Mouse (Mus musculus) forebrain, embryonic 13.5 days (tissue): ENCODE measurements around the gene Trio. TPM values are rescaled to one million over a fixed set of nuclear protein-coding genes. Genes with fewer than 3 reads are reported as not detected.

Source experiments
- ATAC-seq: fragments of 200-750 bp; cut with Nextera tagmentation; 2 replicates; pipeline ENCODE4 v1.8.0; 2017
- H3K27ac ChIP-seq: fragments of 300-500 bp; sonication (generic); 2 replicates; pipeline ENCODE4 v1.5.1; 2015; ENCODE audit warnings: inconsistent platforms, mild to moderate bottlenecking, moderate library complexity
- H3K27me3 ChIP-seq: fragments of 300-500 bp; sonication (generic); 2 replicates; pipeline ENCODE4 v1.6.1; 2015; ENCODE audit warnings: mild to moderate bottlenecking, inconsistent platforms
- H3K36me3 ChIP-seq: fragments of 300-500 bp; sonication (generic); 2 replicates; pipeline ENCODE4 v1.6.1; 2015; ENCODE audit warnings: mild to moderate bottlenecking, inconsistent platforms; ENCODE audit not compliant: poor library complexity, severe bottlenecking
- H3K4me1 ChIP-seq: fragments of 300-500 bp; sonication (generic); 2 replicates; pipeline ENCODE4 v1.6.1; 2015; ENCODE audit warnings: inconsistent platforms
- H3K4me2 ChIP-seq: fragments of 300-500 bp; sonication (generic); 2 replicates; pipeline ENCODE4 v1.6.1; 2015; ENCODE audit warnings: inconsistent platforms, mild to moderate bottlenecking, moderate library complexity
- H3K4me3 ChIP-seq: fragments of 300-500 bp; sonication (generic); 2 replicates; pipeline ENCODE4 v1.5.1; 2015; ENCODE audit warnings: mild to moderate bottlenecking, inconsistent platforms
- H3K9ac ChIP-seq: fragments of 300-500 bp; sonication (generic); 2 replicates; pipeline ENCODE4 v1.6.1; 2015; ENCODE audit warnings: mild to moderate bottlenecking, inconsistent platforms
- H3K9me3 ChIP-seq: fragments of 300-500 bp; sonication (generic); replicated peaks from 2 replicates; pipeline ENCODE4 v1.6.1; 2016; ENCODE audit warnings: inconsistent platforms
- WGBS: fragments of 180-500 bp; shearing (Covaris S2); methylation state at CpG from one replicate; pipeline ENCODE4 v1.1.7; 2015; 5-methylcytosine and 5-hydroxymethylcytosine counted together
- polyA plus RNA-seq: library from polyadenylated mRNA; unstranded; fragments of >200 nt; fragmentation: Nextera tagmentation; extraction: Ambion mirVana; gene quantifications from 2 replicates; pipeline ENCODE4 v1.2.1, GENCODE M21; 2015

Trio gene
- polyA plus RNA-seq, 1 experiment from 2014 or later = 36.0 TPM

DNA sequence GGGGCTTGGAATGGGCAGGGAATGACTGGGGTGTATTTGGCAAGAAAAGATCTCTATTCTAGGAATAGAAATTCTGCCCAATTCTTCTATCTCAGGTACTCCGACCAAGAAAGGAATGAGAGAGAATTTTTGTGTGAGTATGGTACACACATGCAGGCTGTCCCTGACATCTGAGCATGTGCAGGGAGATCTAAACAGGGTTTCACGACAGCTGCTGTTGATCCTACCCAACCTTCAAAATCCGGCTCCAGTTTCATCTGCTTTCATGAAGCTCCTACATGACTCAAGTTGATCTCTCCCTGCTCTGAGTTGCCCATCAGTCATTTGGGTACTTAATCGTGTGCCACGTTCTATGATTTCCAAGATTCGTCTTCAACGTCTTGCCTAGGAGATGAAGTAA is 3.7 kb upstream of the Trio start:
- Histone ChIP-seq H3K4me1 (peaks cover 7% of the 10 kb centered on the region; the same call in 1 of the 2 replicates), H3K27me3 (no peaks in the 10 kb centered on the region), H3K9me3 (no peaks in the 10 kb centered on the region), H3K36me3 (no peaks in the 10 kb centered on the region), H3K27ac (no peak overlapping the region), H3K4me3 (no peak overlapping the region), H3K4me2 (no peak overlapping the region), H3K9ac (no peak overlapping the region)
- 96% methylated on average over 7 of the region's 7 CpGs for WGBS
- ATAC-seq = no peak

DNA sequence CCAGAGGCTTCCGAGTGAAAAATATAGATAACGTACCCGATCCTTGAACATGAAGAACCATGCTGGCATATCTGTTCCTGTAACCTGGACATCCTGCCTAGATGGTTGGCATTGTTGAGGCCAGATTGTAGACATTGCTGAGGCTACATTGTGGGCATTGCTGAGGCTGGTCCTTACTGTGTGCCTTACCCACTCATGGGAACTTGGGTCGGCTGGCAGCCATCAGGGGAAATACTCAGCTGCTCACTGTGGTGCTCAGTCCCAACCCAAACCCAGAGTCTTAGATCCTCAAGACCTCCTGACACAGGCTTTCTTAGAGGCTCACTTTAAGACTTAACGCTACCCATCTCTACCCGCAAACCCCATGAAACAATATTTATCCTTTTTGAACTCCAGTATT is 2.9 kb upstream of the Trio start:
- Histone ChIP-seq H3K36me3 (no peaks in the 10 kb centered on the region), H3K9me3 (no peaks in the 10 kb centered on the region), H3K9ac (no peak overlapping the region), H3K27me3 (no peaks in the 10 kb centered on the region), H3K4me2 (no peak overlapping the region), H3K4me3 (no peak overlapping the region), H3K4me1 (peaks cover 13% of the 10 kb centered on the region), H3K27ac (no peak overlapping the region)
- ATAC-seq = no peak
- WGBS = 93% methylated on average over 6 of the region's 6 CpGs

DNA sequence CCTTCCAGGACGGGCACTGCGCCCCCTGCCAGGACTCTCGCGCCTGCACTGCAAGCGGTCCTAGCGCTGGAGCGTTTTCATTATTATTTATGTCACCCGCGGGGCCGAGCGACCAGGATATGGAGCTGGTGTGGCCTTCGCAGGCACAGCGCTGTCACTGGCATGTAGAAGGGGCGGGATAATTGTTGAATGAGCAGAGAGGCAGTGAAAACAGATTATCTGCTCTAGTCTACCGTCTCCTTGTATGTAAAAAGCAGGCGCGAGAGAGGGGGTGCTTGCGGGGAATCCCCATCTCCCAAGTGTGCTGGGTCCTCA is 476 bp upstream of the Trio start:
- no peak for ATAC-seq
- no peaks in the 10 kb centered on the region for H3K27me3 ChIP-seq
- no peaks in the 10 kb centered on the region for H3K36me3 ChIP-seq
- peak overlapping the region; percentile 68 for H3K27ac ChIP-seq
- H3K4me3 ChIP-seq = peak overlapping the region; percentile 67
- 1% methylated on average over 18 of the region's 18 CpGs for WGBS
- peaks cover 37% of the 10 kb centered on the region for H3K4me1 ChIP-seq
- H3K4me2 ChIP-seq = peak overlapping the region; percentile 64
- peak overlapping the region; percentile 56 for H3K9ac ChIP-seq
- no peaks in the 10 kb centered on the region for H3K9me3 ChIP-seq

DNA sequence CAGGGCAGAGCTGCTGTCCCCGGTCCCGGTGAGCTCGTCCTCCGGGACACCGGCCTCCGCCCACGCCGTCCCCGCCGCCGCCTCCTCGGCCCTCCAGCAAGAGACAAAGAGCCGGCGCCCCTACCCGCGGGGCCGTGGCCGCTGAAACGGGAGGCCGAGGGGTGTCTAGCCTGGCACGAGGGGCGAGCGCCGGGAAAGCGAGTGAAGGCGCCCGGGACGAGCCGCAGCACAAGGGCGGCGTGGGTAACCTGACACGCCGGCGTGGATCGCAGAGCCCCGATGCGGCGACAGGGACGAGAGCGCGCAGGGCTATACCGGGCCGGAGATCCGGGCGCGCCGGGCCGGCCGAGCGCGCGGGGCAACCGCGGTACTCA is 696 bp downstream of the Trio start:
- H3K9ac ChIP-seq = peak overlapping the region; percentile 99
- H3K4me1 ChIP-seq = peaks cover 45% of the 10 kb centered on the region
- peak; percentile 11 for ATAC-seq
- peak overlapping the region; percentile 93 for H3K4me2 ChIP-seq
- peak overlapping the region; percentile 67 for H3K4me3 ChIP-seq
- peak overlapping the region; percentile 98 for H3K27ac ChIP-seq
- H3K27me3 ChIP-seq = no peaks in the 10 kb centered on the region
- no peaks in the 10 kb centered on the region for H3K9me3 ChIP-seq
- 0% methylated on average over 25 of the region's 54 CpGs for WGBS
- no peaks in the 10 kb centered on the region for H3K36me3 ChIP-seq

DNA sequence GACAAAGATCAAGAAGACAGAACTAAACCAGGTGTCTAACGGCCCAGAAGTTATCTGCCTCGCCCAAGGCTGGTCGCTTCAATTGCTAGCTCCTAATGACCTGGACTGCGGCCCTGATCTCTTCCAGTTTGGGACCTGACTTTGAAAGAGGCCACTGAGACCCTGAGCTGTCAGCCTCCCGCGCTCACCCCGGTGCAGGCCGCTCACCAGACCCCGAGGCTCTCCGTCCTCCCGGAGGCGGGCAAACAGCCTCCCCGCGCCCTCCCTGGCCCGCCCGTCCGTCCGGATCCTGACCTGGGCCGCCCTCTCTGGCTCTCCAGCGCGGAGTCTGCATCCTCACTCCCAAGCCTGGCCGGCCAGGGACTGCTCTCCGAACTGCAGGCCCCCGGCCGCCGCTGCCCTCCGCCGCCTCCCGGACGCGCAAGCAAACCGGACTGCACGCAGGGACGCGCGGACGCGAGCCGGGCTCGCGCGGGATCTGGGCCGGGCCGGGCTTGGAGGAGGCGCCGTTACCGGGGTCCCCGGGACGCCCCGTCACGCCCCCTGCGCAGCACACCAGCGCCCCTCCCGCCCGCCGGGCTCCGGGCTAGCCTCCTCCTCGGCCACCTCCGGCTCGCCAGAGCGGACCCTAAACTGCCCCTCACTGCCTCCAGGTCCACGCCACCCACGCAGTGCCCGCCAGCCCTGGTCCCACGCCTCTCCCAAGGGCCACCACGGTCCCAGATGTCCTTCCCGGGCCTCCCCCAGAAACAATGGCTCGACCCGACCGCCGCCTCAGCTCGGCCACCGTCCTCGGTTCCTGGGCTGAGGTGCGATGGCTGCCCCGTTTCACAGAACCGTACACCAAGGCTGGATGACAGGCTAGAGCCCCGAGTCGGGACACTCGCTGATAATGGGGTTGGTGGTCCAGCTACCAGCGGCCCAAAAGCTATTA is 1.4 kb downstream of the Trio start:
- ATAC-seq = peak; percentile 38
- under 1% methylated on average over 56 of the region's 81 CpGs for WGBS
- H3K4me1 ChIP-seq = peaks cover 50% of the 10 kb centered on the region
- H3K9me3 ChIP-seq = no peaks in the 10 kb centered on the region
- peak overlapping the region; percentile 98 for H3K27ac ChIP-seq
- no peaks in the 10 kb centered on the region for H3K27me3 ChIP-seq
- no peaks in the 10 kb centered on the region for H3K36me3 ChIP-seq
- peak overlapping the region; percentile 93 for H3K4me2 ChIP-seq
- H3K4me3 ChIP-seq = peak overlapping the region; percentile 67
- peak overlapping the region; percentile 99 for H3K9ac ChIP-seq

DNA sequence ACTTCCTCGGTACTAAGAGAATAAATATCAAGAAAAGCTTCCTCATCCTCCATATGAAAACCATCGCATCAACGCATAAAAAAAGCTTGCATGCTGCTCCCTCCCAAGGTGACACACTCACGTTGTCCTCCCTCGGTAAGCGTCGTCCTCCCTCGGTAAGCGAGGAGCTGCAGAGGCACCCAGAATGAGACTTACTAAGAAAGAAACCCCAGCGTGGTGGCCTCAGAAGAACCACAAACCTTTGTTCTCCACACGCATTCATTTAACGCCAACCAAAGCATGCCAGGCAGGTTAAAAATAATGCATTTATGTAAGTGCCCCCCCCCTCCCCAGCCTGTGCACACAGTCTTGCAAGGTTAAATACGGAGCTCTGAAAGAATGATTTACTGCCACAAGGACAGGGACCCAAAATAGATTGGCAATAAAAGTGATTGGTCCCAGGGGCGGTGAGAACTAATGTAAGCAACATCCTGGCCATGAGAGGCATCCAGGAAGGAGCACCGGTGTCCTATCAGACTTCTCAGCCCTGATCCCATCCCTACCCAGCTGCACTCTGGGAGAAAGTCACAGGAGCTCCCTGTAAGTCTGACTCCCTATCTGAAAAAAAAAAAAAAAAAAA is 3.9 kb downstream of the Trio start:
- 9% methylated on average over 15 of the region's 15 CpGs for WGBS
- no peaks in the 10 kb centered on the region for H3K27me3 ChIP-seq
- H3K4me1 ChIP-seq = peaks cover 60% of the 10 kb centered on the region
- H3K9me3 ChIP-seq = no peaks in the 10 kb centered on the region
- peak overlapping the region; percentile 51 for H3K9ac ChIP-seq
- H3K27ac ChIP-seq = no peak overlapping the region
- peak overlapping the region; percentile 48 for H3K4me2 ChIP-seq
- no peak for ATAC-seq
- H3K36me3 ChIP-seq = no peaks in the 10 kb centered on the region
- peak overlapping the region; percentile 9 for H3K4me3 ChIP-seq

DNA sequence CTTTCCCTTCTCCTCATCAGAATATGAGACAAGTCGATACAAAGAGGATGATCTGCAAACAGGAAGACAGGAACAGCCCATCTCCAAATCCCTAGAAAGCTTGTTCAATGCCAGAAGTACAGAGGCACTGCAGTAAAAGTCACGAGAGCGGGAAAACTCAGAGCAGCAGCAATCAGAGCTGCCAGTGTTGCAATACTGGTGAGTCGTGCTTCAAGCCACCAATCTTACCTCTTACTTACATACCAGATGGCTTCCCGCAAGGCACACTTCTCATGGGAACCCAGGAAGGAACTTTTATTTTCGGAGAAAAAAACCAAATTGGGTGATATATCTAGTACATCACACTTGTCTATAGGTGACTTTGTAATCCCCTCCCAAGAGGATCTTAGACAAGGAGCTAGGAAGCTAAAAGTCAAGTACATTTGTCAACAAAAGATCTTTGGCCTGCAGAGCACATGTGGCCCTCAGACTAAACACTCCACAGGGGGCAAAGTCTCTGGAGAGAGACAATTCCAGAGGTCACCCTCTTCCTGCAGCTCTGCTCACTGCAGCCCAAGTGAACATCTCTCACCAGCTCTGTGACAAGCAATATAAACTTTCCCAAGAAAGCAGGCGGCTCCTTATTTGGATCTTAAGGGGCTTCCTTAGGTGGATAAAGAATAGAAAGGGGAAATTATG is 6.1 kb downstream of the Trio start:
- H3K9ac ChIP-seq = no peak overlapping the region
- no peaks in the 10 kb centered on the region for H3K36me3 ChIP-seq
- 81% methylated on average over 7 of the region's 7 CpGs for WGBS
- H3K27ac ChIP-seq = no peak overlapping the region
- H3K4me1 ChIP-seq = peaks cover 65% of the 10 kb centered on the region
- no peak overlapping the region for H3K4me2 ChIP-seq
- no peaks in the 10 kb centered on the region for H3K27me3 ChIP-seq
- H3K4me3 ChIP-seq = no peak overlapping the region
- ATAC-seq = no peak
- no peaks in the 10 kb centered on the region for H3K9me3 ChIP-seq

DNA sequence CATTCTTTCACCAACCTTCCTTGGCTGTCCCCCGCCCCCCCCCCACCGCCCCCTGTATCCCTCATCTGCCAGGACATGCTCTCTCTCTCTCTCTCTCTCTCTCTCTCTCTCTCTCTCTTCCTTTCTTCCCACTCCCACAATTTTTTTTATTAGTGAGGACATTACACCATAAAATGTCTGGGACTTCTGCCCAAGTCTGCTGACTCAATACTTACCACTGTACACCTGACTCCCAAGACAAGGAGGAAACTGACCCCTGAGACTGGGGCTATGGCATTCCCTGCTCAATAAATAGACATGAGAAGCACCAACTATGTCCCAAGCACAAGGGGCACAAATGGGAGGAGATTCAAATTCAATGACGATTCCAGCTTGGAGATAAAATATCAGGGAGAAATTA is 18.1 kb downstream of the Trio start:
- WGBS = 81% methylated on average over 3 of the region's 3 CpGs

DNA sequence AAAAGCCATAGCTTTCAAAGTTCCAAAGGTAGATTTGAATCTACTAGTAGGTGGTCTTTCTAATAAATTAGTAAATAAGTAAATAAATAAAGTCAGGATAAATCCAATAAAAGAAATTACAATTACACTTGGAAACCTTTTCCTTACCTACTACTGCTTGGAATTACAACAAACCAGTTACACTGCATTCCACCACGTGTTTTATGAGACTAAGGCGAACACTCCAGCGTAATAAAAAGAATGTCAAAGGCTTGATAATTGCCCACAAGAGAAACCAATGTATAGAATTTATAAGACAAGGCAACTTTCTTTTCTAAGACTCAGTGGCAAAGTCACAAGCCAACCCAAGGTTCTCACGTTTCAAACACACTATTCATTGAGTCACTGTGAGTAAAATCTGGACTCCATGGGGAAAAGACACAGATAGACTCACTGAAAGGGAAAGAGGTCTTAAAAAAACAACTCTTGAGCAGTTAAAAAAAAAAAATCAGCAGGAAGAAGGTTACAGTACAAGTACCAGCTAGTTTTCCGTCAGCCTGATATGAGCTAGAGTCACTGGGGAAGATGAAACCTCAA is 21.4 kb downstream of the Trio start:
- Histone ChIP-seq H3K27ac (no peak overlapping the region), H3K9ac (no peak overlapping the region), H3K4me1 (peaks cover 70% of the 10 kb centered on the region), H3K4me3 (no peak overlapping the region), H3K9me3 (no peaks in the 10 kb centered on the region), H3K36me3 (no peaks in the 10 kb centered on the region), H3K27me3 (no peaks in the 10 kb centered on the region), H3K4me2 (no peak overlapping the region)
- 47% methylated on average over 5 of the region's 5 CpGs for WGBS
- no peak for ATAC-seq

More for the DNA sequence above, 18.1 kb downstream of the Trio start:
- Histone ChIP-seq H3K4me1 (peaks cover 61% of the 10 kb centered on the region), H3K9ac (no peak overlapping the region), H3K4me2 (no peak overlapping the region), H3K27me3 (no peaks in the 10 kb centered on the region), H3K36me3 (no peaks in the 10 kb centered on the region), H3K9me3 (no peaks in the 10 kb centered on the region), H3K4me3 (no peak overlapping the region), H3K27ac (no peak overlapping the region)
- no peak for ATAC-seq

DNA sequence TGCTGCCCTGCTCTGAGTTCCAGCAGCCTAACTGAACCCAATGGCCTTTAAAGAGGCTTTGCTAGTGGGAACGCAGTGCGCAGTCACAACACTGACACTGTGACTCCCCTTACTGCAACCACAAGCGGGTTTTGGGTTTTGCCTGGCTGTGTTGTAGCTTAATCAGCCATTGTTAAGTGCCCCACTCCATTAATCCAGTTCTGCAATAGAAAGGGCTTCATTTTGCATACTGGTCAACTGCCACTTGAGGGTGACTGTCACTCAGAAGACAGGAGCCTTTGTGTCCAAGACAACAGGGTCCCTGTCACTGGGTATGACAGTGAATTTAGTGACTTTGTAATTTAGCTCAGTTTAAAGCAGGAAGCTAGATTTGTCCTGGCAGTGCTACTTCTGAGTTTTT is 23.1 kb downstream of the Trio start:
- H3K36me3 ChIP-seq = no peaks in the 10 kb centered on the region
- peak overlapping the region; percentile 8; the same call in 1 of the 2 replicates for H3K4me2 ChIP-seq
- no peak overlapping the region for H3K4me3 ChIP-seq
- H3K27ac ChIP-seq = peak overlapping the region; percentile 31; the same call in 1 of the 2 replicates
- H3K27me3 ChIP-seq = no peaks in the 10 kb centered on the region
- WGBS = 16% methylated on average over 3 of the region's 3 CpGs
- no peaks in the 10 kb centered on the region for H3K9me3 ChIP-seq
- ATAC-seq = peak; percentile 28; the same call in 1 of the 2 replicates
- H3K9ac ChIP-seq = no peak overlapping the region
- H3K4me1 ChIP-seq = peaks cover 73% of the 10 kb centered on the region

DNA sequence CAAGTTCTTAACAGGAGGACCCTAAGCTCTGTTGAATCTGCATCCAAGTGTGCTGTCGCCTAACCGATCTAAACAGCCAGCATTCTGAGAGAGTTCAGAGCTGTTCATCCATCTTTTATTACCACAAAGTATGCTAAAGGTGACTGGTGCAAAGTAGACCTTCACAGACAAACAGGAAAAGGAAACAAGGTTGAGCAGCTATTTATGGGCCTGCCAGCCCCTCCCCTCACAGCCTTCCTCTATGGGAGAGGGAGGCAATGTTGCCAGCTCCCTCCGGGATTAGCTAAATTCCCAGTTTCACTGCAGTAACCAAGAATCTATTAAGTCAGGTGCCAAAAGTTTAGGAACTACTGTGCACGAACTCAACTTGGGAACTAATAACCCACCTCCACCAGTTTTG is 24.3 kb downstream of the Trio start:
- ATAC-seq = no peak
- Histone ChIP-seq H3K9me3 (no peaks in the 10 kb centered on the region), H3K4me2 (no peak overlapping the region), H3K36me3 (peaks cover 2% of the 10 kb centered on the region; the same call in 1 of the 2 replicates), H3K27ac (no peak overlapping the region), H3K9ac (no peak overlapping the region), H3K4me1 (peaks cover 80% of the 10 kb centered on the region), H3K4me3 (no peak overlapping the region), H3K27me3 (no peaks in the 10 kb centered on the region)
- 46% methylated on average over 4 of the region's 4 CpGs for WGBS
